Mouse (Mus musculus): ENCODE data around the gene Hist2h3c1. TPM values are rescaled to one million over a fixed set of nuclear protein-coding genes. Genes with fewer than 3 reads are reported as not detected.
"Not testable (repeated sequence)": the region's sequence is repeated elsewhere in the genome, so short reads cannot be mapped to it uniquely, and the experiment has no call there.

Gene Hist2h3c1
- total RNA-seq (2017) = 2.7 and 18.3 TPM in 2 replicates

GRCm38 (mm10) chr3:96246427-96246856 lies at the start of gene Hist2h3c1:
Hist2h3c1 (plus strand) TSS chr3:96246685.
- peak; percentile 64 for ATAC-seq (replicated peaks; ENCODE audit: low read depth, poor library complexity, severe bottlenecking)

- ATAC-seq (replicated peaks; ENCODE audit: low read depth, poor library complexity, severe bottlenecking) = peak; percentile 81
These were observed 49.2 kb upstream of the Hist2h3c1 start for GRCm38 (mm10) chr3:96197129-96197749.

DNA sequence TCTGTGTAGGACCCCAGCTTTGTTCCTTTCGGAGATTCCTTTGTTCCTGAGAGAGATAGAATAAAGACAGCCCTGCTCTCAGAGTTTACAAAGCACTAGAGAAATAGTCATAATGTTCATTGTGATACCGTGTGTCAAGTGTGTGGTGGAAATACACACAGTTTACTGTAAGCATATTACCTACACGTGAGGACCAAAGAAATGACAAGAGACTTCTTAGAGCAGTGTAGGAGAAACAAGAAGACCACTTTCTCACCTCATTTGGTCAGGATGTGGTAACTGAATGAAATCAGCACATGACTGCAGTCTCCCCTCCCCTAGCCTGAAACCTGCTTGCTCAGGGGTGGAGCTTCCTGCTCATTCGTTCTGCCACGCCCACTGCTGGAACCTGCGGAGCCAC lies 48.3 kb upstream of the Hist2h3c1 start:
- peak; percentile 42 for ATAC-seq (replicated peaks; ENCODE audit: low read depth, poor library complexity, severe bottlenecking)

GRCm38 (mm10) chr3:96198601-96199251 lies 47.8 kb upstream of the Hist2h3c1 start:
- not testable (repeated sequence) for ATAC-seq (replicated peaks; ENCODE audit: low read depth, poor library complexity, severe bottlenecking)

DNA sequence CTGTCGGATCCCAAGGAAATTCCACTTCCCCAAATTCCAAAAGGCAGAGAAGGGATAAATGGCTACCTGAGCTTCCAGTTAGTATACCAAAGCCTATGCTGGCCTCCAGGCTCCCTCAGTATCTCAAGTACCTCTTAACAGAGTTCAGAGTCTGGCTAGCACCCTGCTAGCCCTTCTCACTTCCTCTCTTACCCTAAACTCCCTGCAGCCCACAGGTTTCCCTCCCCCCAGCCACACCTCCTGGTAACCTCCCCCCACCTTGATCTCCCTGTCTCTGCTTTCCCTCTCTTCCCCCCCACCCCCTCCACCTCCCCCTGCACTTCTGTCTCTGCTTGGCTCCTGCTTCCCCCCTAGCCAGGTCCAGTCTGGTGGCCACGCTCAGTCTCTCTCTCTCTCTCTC lies 46.8 kb upstream of the Hist2h3c1 start:
- no peak for ATAC-seq (replicated peaks; ENCODE audit: low read depth, poor library complexity, severe bottlenecking)

DNA sequence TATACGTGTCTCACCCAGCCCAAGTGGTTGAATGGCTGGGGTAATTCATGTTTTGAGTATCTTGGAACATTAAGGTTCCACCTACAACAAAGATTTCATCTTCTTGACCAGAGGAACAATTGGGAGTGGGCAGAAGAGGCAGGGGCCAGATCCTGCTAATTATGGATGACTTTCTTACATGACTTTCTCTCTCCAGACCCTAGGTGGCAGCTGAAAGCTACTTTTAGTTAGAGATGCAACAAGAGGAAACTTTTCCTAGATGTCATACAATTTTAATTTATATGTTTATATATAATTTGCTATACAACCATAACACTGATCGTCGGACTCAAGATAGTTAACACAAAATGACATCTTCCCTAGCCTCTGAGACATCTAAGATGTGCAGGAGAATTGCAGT lies 38.7 kb upstream of the Hist2h3c1 start:
- ATAC-seq (replicated peaks; ENCODE audit: low read depth, poor library complexity, severe bottlenecking) = no peak

DNA sequence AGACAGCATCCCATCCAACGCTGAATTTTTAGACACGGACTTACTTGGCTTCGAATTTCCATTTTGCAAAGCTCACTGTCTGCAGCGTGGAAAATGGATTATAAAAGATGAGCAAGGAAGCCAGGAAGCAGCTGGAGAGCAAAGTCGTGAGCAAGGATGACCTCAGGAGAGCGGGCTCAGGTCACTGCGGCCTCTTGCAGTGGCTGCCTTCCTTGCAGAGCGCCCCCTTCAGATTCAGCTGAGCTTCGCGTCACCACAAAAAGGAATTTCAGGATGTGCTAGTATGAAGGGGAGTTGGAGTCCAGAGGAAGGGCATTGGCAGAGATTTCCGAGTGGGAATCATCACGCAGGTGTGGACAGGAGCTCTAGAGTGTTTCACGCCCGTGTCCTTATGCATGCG lies 37.2 kb upstream of the Hist2h3c1 start:
- 0 out of 2 replicates have a peak, but pooled peaks have one; percentile 22 for ATAC-seq (replicated peaks; ENCODE audit: low read depth, poor library complexity, severe bottlenecking)

- peak; percentile 13; the same call in 1 of the 2 replicates for ATAC-seq (replicated peaks; ENCODE audit: low read depth, poor library complexity, severe bottlenecking)
These were observed 27.3 kb upstream of the Hist2h3c1 start for GRCm38 (mm10) chr3:96219191-96219641.

DNA sequence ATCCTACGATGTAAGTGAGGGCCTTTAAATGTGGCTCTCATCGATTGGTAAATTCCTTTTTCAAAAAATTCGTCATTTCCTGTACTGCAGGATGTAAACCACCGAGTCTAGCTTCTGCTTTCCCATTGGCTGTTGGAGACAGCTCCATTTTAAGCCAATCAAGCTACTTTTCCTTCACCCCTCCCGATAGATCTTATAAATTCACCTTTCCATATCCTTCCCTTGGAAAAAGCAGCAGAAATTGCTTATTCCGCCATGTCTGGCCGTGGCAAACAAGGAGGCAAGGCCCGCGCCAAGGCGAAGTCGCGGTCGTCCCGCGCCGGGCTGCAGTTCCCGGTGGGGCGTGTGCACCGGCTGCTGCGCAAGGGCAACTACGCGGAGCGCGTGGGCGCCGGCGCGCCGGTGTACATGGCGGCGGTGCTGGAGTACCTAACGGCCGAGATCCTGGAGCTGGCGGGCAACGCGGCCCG lies 26.8 kb upstream of the Hist2h3c1 start, which contains the start of the genes Bola1 and Hist2h2ab:
Gene Bola1, minus strand, starts transcription at position 49 of the 470 bp plus-strand sequence.
Gene Hist2h2ab, plus strand, starts transcription at position 205 of the 470 bp plus-strand sequence.
- peak; percentile 53 for ATAC-seq (replicated peaks; ENCODE audit: low read depth, poor library complexity, severe bottlenecking)

DNA sequence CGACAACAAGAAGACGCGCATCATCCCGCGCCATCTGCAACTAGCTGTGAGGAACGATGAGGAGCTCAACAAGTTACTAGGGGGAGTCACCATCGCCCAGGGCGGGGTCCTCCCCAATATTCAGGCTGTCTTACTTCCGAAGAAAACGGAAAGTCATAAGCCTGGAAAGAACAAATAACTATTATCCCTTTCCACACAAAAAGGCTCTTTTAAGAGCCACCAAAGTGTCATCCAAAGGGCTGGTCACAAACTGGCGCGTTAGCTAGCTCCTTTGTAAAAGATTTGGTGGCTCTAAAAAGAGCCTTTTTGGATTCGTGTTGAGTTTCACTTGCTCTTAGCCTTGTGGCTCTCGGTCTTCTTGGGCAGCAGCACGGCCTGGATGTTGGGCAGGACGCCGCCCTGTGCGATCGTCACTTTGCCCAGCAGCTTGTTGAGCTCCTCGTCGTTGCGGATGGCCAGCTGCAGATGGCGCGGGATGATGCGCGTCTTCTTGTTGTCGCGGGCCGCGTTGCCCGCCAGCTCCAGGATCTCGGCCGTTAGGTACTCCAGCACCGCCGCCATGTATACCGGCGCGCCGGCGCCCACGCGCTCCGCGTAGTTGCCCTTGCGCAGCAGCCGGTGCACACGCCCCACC lies 26.2 kb upstream of the Hist2h3c1 start:
- not testable (repeated sequence) for ATAC-seq (replicated peaks; ENCODE audit: low read depth, poor library complexity, severe bottlenecking)

DNA sequence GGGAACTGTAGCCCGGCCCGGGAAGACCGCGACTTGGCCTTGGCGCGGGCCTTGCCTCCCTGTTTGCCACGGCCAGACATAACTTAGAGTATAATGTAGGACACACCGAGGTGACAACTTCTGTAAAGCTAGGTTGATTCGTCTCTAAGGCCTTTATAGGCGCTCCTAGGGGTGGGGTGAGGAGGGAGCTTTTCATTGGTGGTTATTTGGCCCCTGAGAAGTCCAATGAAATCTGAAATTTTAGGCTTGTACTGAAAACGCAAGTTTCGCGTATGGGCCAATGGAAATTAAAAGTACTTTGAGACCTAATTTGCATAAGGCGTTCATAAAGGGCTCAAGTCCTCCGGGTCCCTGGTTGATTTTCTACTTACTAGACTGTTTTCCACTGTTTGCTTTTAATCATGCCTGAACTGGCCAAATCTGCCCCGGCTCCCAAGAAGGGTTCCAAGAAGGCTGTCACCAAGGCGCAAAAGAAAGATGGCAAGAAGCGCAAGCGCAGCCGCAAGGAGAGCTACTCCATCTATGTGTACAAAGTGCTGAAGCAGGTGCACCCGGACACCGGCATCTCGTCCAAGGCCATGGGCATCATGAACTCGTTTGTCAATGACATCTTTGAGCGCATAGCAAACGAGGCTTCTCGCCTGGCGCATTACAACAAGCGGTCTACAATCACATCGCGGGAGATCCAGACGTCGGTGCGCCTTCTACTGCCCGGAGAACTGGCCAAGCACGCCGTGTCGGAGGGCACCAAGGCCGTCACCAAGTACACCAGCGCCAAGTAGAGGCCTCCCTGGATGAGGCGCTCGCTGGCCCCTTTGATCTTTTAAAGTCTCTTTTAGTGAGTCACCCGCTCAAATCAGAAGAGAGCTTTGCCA lies 25.5 kb upstream of the Hist2h3c1 start, which contains the start of the genes Hist2h2ac and Hist2h2be:
Gene Hist2h2ac, minus strand, starts transcription at position 116 of the 875 bp plus-strand sequence.
Gene Hist2h2be, plus strand, starts transcription at position 355 of the 875 bp plus-strand sequence.
- peak; percentile 82 for ATAC-seq (replicated peaks; ENCODE audit: low read depth, poor library complexity, severe bottlenecking)

- no peak for ATAC-seq (replicated peaks; ENCODE audit: low read depth, poor library complexity, severe bottlenecking)
These were observed 24.8 kb upstream of the Hist2h3c1 start for GRCm38 (mm10) chr3:96221640-96222038.

DNA sequence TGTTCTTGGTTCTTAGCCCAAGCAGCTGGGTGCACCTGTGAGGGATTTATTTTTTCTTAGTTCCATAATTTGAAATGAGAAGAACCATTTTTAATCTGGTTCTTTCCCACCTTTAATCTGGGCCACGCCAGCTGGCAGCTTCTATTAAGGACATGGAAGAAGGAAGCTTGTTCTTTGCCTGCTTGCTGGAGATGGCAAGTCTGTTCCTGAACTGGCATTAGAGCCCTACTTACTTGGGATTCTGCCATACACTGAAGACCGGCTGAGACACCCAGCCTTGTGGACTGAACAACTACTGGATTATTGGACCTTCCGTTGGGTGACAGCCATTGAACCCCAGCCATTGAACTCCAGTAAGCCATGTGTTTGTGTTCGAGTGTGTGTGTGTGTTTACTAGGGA lies 23.7 kb upstream of the Hist2h3c1 start:
- ATAC-seq (replicated peaks; ENCODE audit: low read depth, poor library complexity, severe bottlenecking) = no peak

DNA sequence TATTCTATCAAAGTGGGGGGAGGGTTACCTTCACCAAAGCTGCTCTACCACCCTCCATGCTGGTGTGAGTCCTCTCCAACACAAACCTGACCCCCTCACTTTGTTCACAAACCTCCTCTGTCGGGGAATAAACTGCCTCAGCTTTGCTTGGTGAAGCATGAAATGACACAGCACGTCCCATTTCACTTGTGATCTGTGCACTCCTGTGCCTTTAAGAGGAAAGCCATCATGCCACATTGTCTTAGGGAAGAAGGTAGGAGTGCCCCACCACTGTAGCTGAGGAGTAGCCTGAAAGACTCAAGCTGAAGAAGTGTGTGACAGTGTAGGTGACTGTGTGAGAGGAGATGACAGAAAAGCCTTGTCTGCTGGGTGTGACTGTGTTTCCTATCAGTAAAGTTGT lies 21.1 kb upstream of the Hist2h3c1 start:
- ATAC-seq (replicated peaks; ENCODE audit: low read depth, poor library complexity, severe bottlenecking) = no peak

- ATAC-seq (replicated peaks; ENCODE audit: low read depth, poor library complexity, severe bottlenecking) = peak; percentile 29; the same call in 1 of the 2 replicates
These were observed 19.5 kb upstream of the Hist2h3c1 start for GRCm38 (mm10) chr3:96226695-96227648.

- ATAC-seq (replicated peaks; ENCODE audit: low read depth, poor library complexity, severe bottlenecking) = no peak
These were observed 17.7 kb upstream of the Hist2h3c1 start for GRCm38 (mm10) chr3:96228828-96229227.

GRCm38 (mm10) chr3:96230404-96230803 lies 16.1 kb upstream of the Hist2h3c1 start:
- 0 out of 2 replicates have a peak, but pooled peaks have one; percentile 33 for ATAC-seq (replicated peaks; ENCODE audit: low read depth, poor library complexity, severe bottlenecking)

Measured in common myeloid progenitor, adult 5-6 weeks (primary cell).